Mouse (Mus musculus) spleen, adult 10 weeks (tissue): Measurements from ENCODE around the gene Pitpnm2. TPM values are rescaled to one million over a fixed set of nuclear protein-coding genes. Genes with fewer than 3 reads are reported as not detected.

Source experiments
- polyA plus RNA-seq: library from polyadenylated mRNA; stranded (reverse); fragments of 350-450 nt; fragmentation: Illumina TruSeq; extraction: RNeasy Lipid Tissue Mini Kit (QIAGEN cat#74804); gene quantifications from one replicate; pipeline ENCODE4 v1.2.3, GENCODE M21; 2015; ENCODE audit warnings: low replicate concordance; ENCODE audit not compliant: insufficient read depth

Pitpnm2 gene
- polyA plus RNA-seq, result 16.3 TPM

GRCm38 (mm10) chr5:124249614-124250591, at the start of gene Pitpnm2:
Gene Pitpnm2 (minus strand): TSS chr5:124249760.

DNA sequence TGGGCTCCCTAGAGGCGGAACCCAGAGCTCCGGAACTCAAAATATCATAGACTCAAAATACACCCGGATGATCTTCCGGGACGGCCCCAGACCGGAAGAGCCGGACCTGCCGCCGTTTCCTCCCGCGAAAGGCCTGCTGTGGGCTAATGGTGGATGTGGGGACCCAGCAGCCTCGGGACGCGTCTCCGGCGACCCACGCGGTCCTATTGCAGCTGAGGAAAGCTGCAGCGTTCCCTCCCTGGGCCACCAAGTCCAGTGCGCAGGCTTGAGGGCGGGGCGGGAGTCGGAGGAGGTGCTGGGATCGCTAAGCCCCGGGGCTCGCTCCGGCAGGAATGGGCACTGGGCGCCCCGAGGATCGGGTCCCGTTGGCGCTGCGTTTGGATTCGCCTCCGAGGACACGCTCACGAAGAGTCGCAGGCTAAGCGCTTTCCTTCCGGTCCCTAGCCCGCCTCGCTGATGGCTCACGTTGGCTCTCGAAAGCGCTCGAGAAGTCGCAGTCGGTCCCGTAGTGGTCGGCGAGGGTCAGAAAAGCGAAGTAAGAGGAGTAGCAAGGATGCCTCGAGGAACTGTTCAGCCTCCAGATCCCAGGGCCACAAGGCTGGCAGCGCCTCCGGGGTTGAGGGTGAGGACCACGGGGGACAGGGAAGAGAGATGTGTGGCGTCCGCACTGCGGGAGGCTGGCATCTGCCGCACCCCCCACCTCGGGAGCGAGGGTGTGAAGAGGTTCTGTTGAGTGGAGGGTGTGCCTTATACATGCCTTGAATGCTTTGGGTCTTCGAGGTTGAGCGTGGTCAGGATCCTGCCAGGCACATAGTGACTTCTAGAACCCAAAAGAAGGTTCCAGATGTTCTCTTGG, 133.3 kb downstream of the Pitpnm2 start, which contains the start of gene Arl6ip4:
Gene Arl6ip4 (plus strand): TSS at position 100 of the 856 bp plus-strand sequence.

DNA sequence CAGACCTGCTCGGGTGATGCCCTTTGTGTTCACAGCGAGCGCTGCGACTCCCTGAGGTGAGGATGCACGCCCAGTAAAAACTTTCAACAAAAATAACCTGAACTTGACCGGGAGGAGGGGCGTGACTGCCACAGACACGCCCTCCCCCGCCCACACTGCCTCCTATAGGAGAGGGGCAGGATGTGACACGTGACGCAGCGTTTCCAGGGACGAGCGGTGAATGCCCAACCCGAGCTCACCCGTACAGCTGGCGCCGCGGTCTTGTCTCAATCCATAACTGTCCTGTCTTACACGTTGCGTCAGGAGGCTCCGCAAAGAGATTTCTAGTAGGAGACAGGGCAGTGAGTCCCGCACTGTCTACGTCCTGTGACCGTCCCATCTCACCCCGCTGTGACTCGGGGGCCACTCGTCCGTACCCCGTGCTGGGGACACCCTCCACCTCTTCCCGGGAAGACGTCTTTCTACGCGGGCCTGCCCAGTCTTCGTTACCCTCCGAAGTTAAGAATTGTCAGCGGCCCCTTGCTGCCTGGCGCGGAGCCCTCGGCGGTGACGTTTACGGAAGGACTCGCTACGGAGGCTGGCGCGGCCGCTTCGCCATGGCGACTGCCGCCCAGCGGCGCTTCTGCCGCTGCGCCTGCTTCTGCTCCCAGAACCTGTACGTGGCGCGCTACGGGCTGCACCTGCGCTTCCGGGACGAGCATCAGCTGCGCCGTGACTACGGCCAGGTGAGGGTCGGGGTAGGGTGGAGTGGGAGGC, 137.6 kb downstream of the Pitpnm2 start, which contains the start of gene Ogfod2:
Gene Ogfod2 (plus strand): TSS at position 556 of the 756 bp plus-strand sequence.

DNA sequence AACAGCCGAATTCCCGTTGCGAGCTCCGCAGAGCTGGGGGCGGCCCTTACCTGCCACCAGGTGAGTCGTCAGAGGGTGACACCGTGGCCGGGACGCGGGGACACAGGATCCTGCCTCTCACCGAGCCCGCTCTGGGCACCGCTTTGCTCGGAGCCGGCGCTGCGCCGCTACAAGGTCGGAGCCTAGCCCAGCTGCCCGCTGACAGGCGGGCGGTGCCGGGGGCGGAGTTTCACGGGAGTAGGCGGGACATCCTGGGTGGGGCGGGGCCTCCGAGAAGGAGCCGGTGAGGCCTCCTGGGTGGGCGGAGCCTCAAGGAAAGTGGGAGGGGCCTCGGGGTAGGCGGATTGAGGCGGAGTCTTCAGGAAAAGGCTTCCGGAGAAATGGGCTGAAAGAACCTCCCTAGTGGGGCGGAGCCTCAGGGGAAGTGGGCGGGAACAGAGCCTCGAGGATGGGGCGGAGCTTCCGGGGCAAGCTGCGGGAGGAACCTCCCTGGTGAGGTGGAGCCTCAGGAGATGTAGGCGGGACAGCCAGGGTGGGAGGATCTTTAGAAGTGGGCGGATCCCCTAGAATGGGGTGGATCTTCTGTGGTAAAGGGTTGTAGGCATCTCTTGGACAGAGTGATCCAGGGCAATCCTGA, 153.8 kb downstream of the Pitpnm2 start, which contains the start of gene Abcb9:
Gene Abcb9 (minus strand): TSS at position 203 of the 637 bp plus-strand sequence.

Other genes starting within 250 kb of the Pitpnm2 start
- gene Vps37b, start 217.5 kb downstream of the Pitpnm2 start, polyA plus RNA-seq, result 20.3 TPM
- 1.5 TPM for gene Abcb9, start 154.0 kb downstream of the Pitpnm2 start, polyA plus RNA-seq
- gene Ogfod2, start 137.5 kb downstream of the Pitpnm2 start, polyA plus RNA-seq, result 11.8 TPM
- 24.9 TPM for gene Arl6ip4, start 133.7 kb downstream of the Pitpnm2 start, polyA plus RNA-seq
- gene Mphosph9, start 78.2 kb upstream of the Pitpnm2 start, polyA plus RNA-seq, result 25.4 TPM
- gene 2810006K23Rik, start 78.3 kb upstream of the Pitpnm2 start, polyA plus RNA-seq, result 15.1 TPM
- gene Cdk2ap1, start 113.3 kb upstream of the Pitpnm2 start, polyA plus RNA-seq, result 121 TPM
- gene Sbno1, start 176.2 kb upstream of the Pitpnm2 start, polyA plus RNA-seq, result 125 TPM
- 58.7 TPM for gene Kmt5a, start 190.2 kb upstream of the Pitpnm2 start, polyA plus RNA-seq
- 16.5 TPM for gene Rilpl2, start 228.6 kb upstream of the Pitpnm2 start, polyA plus RNA-seq
- 8.1 TPM for gene Snrnp35, start 233.4 kb upstream of the Pitpnm2 start, polyA plus RNA-seq